Mouse (Mus musculus) cerebellum, postnatal 36 days (tissue): ENCODE data around the gene Upf1.

Experiments
- DNase-seq, 2 experiments: peaks; one replicate each; pipeline ENCODE4 v3.0.0; 2021 to 2022; ENCODE audit warnings: mixed read lengths in 2 of 2

Upf1 gene

GRCm38 (mm10) chr8:70323716-70324115 is 29.4 kb downstream of the Upf1 start:
- DNase-seq, result no peak

- DNase-seq, result no peak
Observed at GRCm38 (mm10) chr8:70317872-70318271, 35.2 kb downstream of the Upf1 start.

GRCm38 (mm10) chr8:70316511-70317504 is 36.3 kb downstream of the Upf1 start:
- DNase-seq, result peak; percentile 42 to 48

- DNase-seq, result peak; percentile 71 to 78
Observed at GRCm38 (mm10) chr8:70315624-70316510, 37.2 kb downstream of the Upf1 start, which contains the start of gene Cers1. Cers1 (plus strand) TSS chr8:70315775.

- no peak for DNase-seq
Observed at GRCm38 (mm10) chr8:70313399-70313798, 39.7 kb downstream of the Upf1 start.

- DNase-seq, result peak; percentile 40 to 44
Observed at GRCm38 (mm10) chr8:70309311-70309710, 43.8 kb downstream of the Upf1 start.

- no peak for DNase-seq
Observed at GRCm38 (mm10) chr8:70302901-70303300, 50.2 kb downstream of the Upf1 start.

GRCm38 (mm10) chr8:70302358-70302890 is 50.7 kb downstream of the Upf1 start, which contains the start of the genes Ddx49 and Cope:
Ddx49 (minus strand) TSS chr8:70302489.
Cope (plus strand) TSS chr8:70302518.
- DNase-seq, result peak; percentile 95 to 98

- no peak for DNase-seq
Observed at GRCm38 (mm10) chr8:70300881-70301280, 52.2 kb downstream of the Upf1 start.

- no peak for DNase-seq
Observed at GRCm38 (mm10) chr8:70293988-70294405, 59.1 kb downstream of the Upf1 start.

- no peak for DNase-seq
Observed at GRCm38 (mm10) chr8:70286737-70287136, 66.3 kb downstream of the Upf1 start.

- DNase-seq, result no peak
Observed at GRCm38 (mm10) chr8:70285304-70285703, 67.8 kb downstream of the Upf1 start.

- DNase-seq, result no peak
Observed at GRCm38 (mm10) chr8:70284421-70284820, 68.7 kb downstream of the Upf1 start.

GRCm38 (mm10) chr8:70283136-70284077 is 69.7 kb downstream of the Upf1 start:
- DNase-seq, result no peak

GRCm38 (mm10) chr8:70282603-70283135 is 70.4 kb downstream of the Upf1 start, which contains the start of gene Homer3:
Homer3 (plus strand) TSS chr8:70282827.
- DNase-seq, result peak; percentile 48 to 65
